Mouse (Mus musculus) hindbrain, postnatal 0 days (tissue): ENCODE measurements around the gene Tusc2. TPM values are rescaled to one million over a fixed set of nuclear protein-coding genes. Genes with fewer than 3 reads are reported as not detected.
"Not testable (repeated sequence)": the region's sequence is repeated elsewhere in the genome, so short reads cannot be mapped to it uniquely, and the experiment has no call there.

Experiments
- ATAC-seq: fragments of 200-750 bp; cut with Nextera tagmentation; 2 replicates; pipeline ENCODE4 v1.8.0; 2017; ENCODE audit warnings: mild to moderate bottlenecking, moderate TSS enrichment, moderate library complexity
- DNase-seq: peaks from one replicate; pipeline ENCODE4 v3.0.0-alpha.2; 2015; ENCODE audit warnings: low spot score
- H3K27ac ChIP-seq: fragments of 300-500 bp; sonication (generic); 2 replicates; pipeline ENCODE4 v1.5.1; 2014; ENCODE audit warnings: mild to moderate bottlenecking
- H3K27me3 ChIP-seq: fragments of 300-500 bp; sonication (generic); 2 replicates; pipeline ENCODE4 v1.6.1; 2014; ENCODE audit warnings: low read length, mixed read lengths; ENCODE audit not compliant: insufficient read depth
- H3K36me3 ChIP-seq: fragments of 300-500 bp; sonication (generic); 2 replicates; pipeline ENCODE4 v1.6.1; 2014; ENCODE audit warnings: low read length, mixed read lengths; ENCODE audit not compliant: insufficient read depth
- H3K4me1 ChIP-seq: fragments of 300-500 bp; sonication (generic); 2 replicates; pipeline ENCODE4 v1.6.1; 2014; ENCODE audit warnings: antibody characterized with exemption, low read length, mixed read lengths; ENCODE audit not compliant: insufficient read depth
- H3K4me2 ChIP-seq: fragments of 300-500 bp; sonication (generic); 2 replicates; pipeline ENCODE4 v1.6.1; 2014; ENCODE audit warnings: low read depth, mild to moderate bottlenecking, low read length, moderate library complexity, mixed read lengths
- H3K4me3 ChIP-seq: fragments of 300-500 bp; sonication (generic); 2 replicates; pipeline ENCODE4 v1.5.1; 2014; ENCODE audit warnings: low read length
- H3K9ac ChIP-seq: fragments of 300-500 bp; sonication (generic); replicated peaks from 2 replicates; pipeline ENCODE4 v1.6.1; 2014; ENCODE audit warnings: mild to moderate bottlenecking, low read length, moderate library complexity, mixed read lengths
- H3K9me3 ChIP-seq: fragments of 300-500 bp; sonication (generic); 2 replicates; pipeline ENCODE4 v1.6.1; 2016; ENCODE audit warnings: low read length, mixed read lengths
- CTCF ChIP-seq: IDR thresholded peaks from 2 replicates; pipeline ENCODE4 v1.5.1; 2016; ENCODE audit warnings: antibody characterized with exemption, control low read depth, low read depth
- WGBS: fragments of 180-500 bp; shearing (Covaris S2); extraction: QIAGEN DNeasy Blood & Tissue Kit; methylation state at CpG from one replicate; pipeline ENCODE4 v1.1.7; 2014; 5-methylcytosine and 5-hydroxymethylcytosine counted together
- polyA plus RNA-seq: library from polyadenylated mRNA; unstranded; fragments of >200 nt; fragmentation: Nextera tagmentation; extraction: Ambion mirVana; gene quantifications from 2 replicates; pipeline ENCODE4 v1.2.1, GENCODE M21; 2015
- total RNA-seq: library from RNA; depleted of rRNA; stranded (reverse); fragments of >200 nt; gene quantifications from 2 replicates; pipeline ENCODE4 v1.2.3, GENCODE M21; 2014

Gene Tusc2
- total and polyA plus RNA-seq, 2 experiments from 2014 or later = 115 to 142 TPM

DNA sequence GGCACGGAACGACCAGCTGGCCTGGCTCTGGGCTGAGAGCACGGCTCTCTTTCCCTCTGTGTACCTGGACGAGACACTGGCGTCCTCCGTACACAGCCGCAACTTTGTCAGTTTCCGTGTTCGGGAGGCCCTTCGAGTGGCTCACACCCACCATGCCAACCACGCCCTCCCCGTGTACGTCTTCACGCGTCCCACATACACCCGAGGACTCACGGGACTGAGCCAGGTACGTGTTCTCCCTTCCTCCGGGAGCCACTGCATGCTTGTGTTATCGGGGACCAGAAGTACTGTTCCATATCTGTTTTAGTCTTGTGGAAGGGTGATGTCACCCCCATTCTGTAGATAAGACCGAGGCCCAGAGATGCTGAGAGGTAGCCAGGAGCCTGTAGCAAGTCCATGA, 7.8 kb downstream of the Tusc2 start:
- Histone ChIP-seq H3K36me3 (peaks cover 21% of the 10 kb centered on the region; the same call in 1 of the 2 replicates), H3K27ac (no peak overlapping the region), H3K27me3 (no peaks in the 10 kb centered on the region), H3K4me1 (peaks cover 21% of the 10 kb centered on the region), H3K4me2 (peak overlapping the region; percentile 83), H3K9me3 (no peaks in the 10 kb centered on the region), H3K4me3 (peak overlapping the region; percentile 82; the same call in 1 of the 2 replicates), H3K9ac (peak overlapping the region; percentile 17; the same call in 1 of the 2 replicates)
- no peak for ATAC-seq
- 94% methylated on average over 21 of the region's 21 CpGs for WGBS
- TF ChIP-seq CTCF = no peak
- DNase-seq = no peak

DNA sequence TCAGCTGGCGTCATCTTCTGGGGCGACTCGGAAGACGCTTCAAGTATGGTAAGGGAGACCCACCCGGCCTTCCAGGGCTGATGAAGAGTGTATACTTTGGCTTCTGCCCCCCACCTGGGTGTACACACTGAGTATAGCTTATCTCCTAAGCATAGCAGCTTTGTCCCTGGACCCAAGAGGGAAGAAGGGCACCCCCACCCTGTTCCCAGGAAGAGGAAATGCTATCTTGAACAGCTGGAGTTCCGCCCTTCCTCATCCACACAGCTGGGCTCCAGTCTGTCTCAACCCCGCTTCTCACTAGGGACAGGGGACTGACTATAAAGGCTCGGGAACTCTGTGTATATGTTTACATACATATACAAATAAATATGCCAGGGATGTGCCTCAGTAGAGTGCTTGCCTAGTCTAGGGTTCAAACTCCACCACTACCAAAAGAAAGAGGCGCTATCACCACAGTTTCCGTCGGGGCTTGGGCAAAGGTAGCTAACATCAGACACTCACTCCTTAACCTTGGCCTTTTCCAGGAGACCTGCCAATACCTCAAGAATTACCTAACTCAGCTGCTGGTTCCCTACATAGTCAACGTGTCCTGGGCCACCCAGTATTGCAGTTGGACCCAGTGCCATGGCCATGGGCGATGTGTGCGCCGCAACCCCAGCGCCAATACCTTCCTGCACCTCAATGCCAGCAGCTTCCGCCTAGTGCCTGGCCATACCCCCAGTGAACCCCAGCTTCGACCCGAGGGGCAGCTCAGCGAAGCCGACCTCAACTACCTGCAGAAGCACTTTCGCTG, 8.7 kb downstream of the Tusc2 start:
- no peak for ATAC-seq
- peaks cover 21% of the 10 kb centered on the region for H3K4me1 ChIP-seq
- TF ChIP-seq CTCF = no peak
- DNase-seq = no peak
- H3K9ac ChIP-seq = 0 out of 2 replicates have a peak overlapping the region, but pooled peaks have one; percentile 17
- H3K27me3 ChIP-seq = no peaks in the 10 kb centered on the region
- 0 out of 2 replicates have a peak overlapping the region, but pooled peaks have one; percentile 83 for H3K4me2 ChIP-seq
- H3K9me3 ChIP-seq = no peaks in the 10 kb centered on the region
- peaks cover 21% of the 10 kb centered on the region; the same call in 1 of the 2 replicates for H3K36me3 ChIP-seq
- no peak overlapping the region for H3K4me3 ChIP-seq
- no peak overlapping the region for H3K27ac ChIP-seq
- 93% methylated on average over 22 of the region's 22 CpGs for WGBS

DNA sequence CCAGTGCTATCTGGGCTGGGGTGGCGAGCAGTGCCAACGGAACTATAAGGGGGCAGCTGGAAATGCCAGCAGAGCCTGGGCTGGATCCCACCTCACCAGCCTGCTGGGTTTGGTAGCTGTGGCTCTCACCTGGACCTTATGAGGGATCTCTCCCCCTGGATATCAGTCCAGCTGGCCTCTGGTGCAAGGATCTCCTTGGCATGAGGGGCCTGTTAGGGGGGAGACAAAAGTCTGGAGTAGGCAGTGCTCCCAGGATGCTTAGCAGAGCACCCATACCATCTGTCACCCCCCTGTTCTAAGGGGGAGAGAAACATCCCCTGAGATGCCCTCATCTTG, 9.2 kb downstream of the Tusc2 start:
- Histone ChIP-seq H3K27me3 (no peaks in the 10 kb centered on the region), H3K9me3 (no peaks in the 10 kb centered on the region), H3K4me1 (peaks cover 21% of the 10 kb centered on the region), H3K36me3 (peaks cover 21% of the 10 kb centered on the region; the same call in 1 of the 2 replicates), H3K27ac (no peak overlapping the region), H3K4me2 (no peak overlapping the region), H3K4me3 (no peak overlapping the region), H3K9ac (no peak overlapping the region)
- no peak for ATAC-seq
- 92% methylated on average over 2 of the region's 2 CpGs for WGBS
- TF ChIP-seq CTCF = no peak
- DNase-seq = no peak

DNA sequence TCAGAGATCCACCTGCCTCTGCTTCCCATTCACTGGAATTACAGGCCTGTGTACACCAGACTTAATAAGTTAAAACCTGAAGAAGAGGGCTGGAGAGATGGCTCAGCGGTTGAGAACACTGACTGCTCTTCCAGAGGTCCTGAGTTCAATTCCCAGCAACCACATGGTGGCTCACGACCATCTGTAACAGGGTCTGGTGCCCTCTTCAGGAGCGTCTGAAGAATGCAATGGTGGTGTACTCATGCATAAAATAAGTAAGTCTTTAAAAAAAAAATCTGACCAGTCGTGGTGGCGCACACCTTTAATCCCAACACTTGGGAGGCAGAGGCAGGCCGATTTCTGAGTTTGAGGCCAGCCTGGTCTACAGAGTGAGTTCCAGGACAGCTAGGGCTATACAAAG, 10.7 kb downstream of the Tusc2 start:
- WGBS = 80% methylated on average over 6 of the region's 6 CpGs
- not testable (repeated sequence) for DNase-seq, H3K9me3 ChIP-seq, H3K4me3 ChIP-seq, H3K27ac ChIP-seq, H3K27me3 ChIP-seq, ATAC-seq, H3K9ac ChIP-seq, H3K4me2 ChIP-seq
- peaks cover 14% of the 10 kb centered on the region for H3K4me1 ChIP-seq
- peaks cover 21% of the 10 kb centered on the region; the same call in 1 of the 2 replicates for H3K36me3 ChIP-seq

DNA sequence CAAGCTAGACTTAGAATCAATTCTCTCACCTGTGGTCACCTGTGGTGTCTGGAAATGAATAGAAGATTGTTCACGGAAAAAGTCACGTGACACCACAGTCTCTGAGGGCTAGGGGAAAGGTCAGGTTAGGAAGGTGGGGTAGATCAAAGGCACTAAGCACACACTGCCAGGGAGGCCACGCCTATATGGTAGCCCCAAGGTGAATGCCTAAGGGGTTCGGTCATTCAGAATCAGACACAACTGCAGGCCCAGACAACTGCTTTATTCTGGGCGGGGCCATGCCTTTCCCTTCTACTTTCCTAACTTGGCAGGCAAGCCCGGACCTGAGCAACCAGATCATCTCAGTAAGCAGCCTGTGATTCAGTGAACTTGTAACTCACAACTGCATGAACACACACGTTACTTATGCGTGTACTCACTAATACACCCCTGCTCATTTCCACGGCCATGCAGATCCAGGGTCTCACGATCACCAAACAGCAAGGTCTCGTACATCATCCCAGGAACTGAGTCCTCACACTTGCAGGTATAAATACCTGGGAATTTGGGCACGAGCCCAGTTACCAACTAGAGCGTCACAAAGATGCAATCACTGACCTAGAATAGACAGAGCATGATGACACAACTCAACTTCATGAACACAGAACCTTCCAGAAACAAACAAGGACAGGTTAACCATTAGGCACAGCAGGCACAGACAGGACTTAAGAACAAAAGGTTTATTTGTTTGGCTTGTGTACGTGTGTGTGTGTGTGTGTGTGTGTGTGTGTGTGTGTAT, 12.7 kb downstream of the Tusc2 start:
- TF ChIP-seq CTCF = no peak
- H3K9me3 ChIP-seq = no peaks in the 10 kb centered on the region
- no peak for DNase-seq
- no peak overlapping the region for H3K4me3 ChIP-seq
- WGBS = 81% methylated on average over 14 of the region's 14 CpGs
- peaks cover 6% of the 10 kb centered on the region; the same call in 1 of the 2 replicates for H3K4me1 ChIP-seq
- H3K36me3 ChIP-seq = peaks cover 21% of the 10 kb centered on the region; the same call in 1 of the 2 replicates
- peak overlapping the region; percentile 73; the same call in 1 of the 2 replicates for H3K27ac ChIP-seq
- H3K27me3 ChIP-seq = no peaks in the 10 kb centered on the region
- ATAC-seq = no peak
- H3K9ac ChIP-seq = no peak overlapping the region
- no peak overlapping the region for H3K4me2 ChIP-seq

DNA sequence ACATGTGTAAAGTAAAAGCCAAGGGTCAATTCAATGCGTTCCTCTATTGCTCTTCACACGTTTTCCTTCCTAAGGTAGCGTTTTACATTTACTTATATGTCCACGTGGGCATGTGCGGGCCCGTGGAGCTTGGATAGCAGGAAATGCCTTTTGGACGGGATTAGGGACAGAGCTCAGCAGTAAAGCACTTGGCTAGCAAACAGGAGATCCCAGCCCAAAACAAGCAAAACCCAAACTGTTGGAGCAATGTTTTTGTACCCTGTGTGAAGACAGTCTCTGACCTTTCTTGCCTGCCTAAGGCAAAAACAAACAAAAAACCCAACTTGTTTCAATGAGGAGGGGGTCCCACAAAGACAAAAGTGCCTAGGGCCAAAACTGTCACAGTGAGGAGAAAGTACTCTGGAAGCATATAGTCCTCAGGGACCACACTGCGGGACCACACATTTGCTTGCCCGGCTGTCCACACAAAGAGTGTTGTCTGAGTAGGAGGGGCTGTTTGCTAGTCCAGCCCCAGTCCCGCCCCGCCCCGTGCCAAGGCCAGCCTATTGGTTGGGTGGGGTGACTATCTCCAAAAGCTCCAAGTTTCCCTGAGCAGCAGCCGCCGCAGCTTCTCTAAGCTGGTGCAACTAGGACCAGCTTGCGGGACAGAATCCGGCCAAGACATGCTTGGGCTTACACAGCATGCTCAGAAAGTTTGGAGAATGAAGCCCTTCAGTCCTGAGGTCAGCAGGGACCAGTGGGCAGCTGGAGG, 13.5 kb downstream of the Tusc2 start, which contains the start of gene Hyal1:
Gene Hyal1 (plus strand): TSS at position 571 of the 751 bp plus-strand sequence.
- H3K4me1 ChIP-seq = peaks cover 9% of the 10 kb centered on the region; the same call in 1 of the 2 replicates
- peak; percentile 78 for DNase-seq
- 0 out of 2 replicates have a peak within 1 kb of the TSS, but pooled peaks have one; percentile 6 for H3K4me3 ChIP-seq
- peak within 1 kb of the TSS; percentile 40 for H3K4me2 ChIP-seq
- no peaks in the 10 kb centered on the region for H3K27me3 ChIP-seq
- peak; percentile 81 for ATAC-seq
- H3K9me3 ChIP-seq = no peaks in the 10 kb centered on the region
- 21% methylated on average over 16 of the region's 16 CpGs for WGBS
- peak within 1 kb of the TSS; percentile 73 for H3K27ac ChIP-seq
- peaks cover 18% of the 10 kb centered on the region; the same call in 1 of the 2 replicates for H3K36me3 ChIP-seq
- no peak for TF ChIP-seq CTCF
- H3K9ac ChIP-seq = no peak within 1 kb of the TSS
